Mouse (Mus musculus): ENCODE results near the gene Nploc4.
A peak's percentile ranks its signal among the peaks of the same experiment; 100 is the strongest.
"Not testable (repeated sequence)": the region's sequence is repeated elsewhere in the genome, so short reads cannot be mapped to it uniquely, and the experiment has no call there.

Gene Nploc4

GRCm38 (mm10) chr11:120442765-120443280 is 5.3 kb upstream of the Nploc4 start:
- DNase-seq (ENCODE audit: low read depth, low spot score): no peak

GRCm38 (mm10) chr11:120442344-120442743 is 4.8 kb upstream of the Nploc4 start, which contains the start of gene Tspan10:
TSS of gene Tspan10 (plus strand) at chr11:120442644.
- DNase-seq (ENCODE audit: low read depth, low spot score): no peak

GRCm38 (mm10) chr11:120437857-120438385 is 413 bp upstream of the Nploc4 start:
- no peak for DNase-seq (ENCODE audit: low read depth, low spot score)

GRCm38 (mm10) chr11:120426727-120427126 is 10.8 kb downstream of the Nploc4 start:
- DNase-seq (ENCODE audit: low read depth, low spot score): no peak

GRCm38 (mm10) chr11:120423569-120424295 is 13.8 kb downstream of the Nploc4 start:
- DNase-seq (ENCODE audit: low read depth, low spot score): peak; percentile 83

- DNase-seq (ENCODE audit: low read depth, low spot score): no peak
Observed at GRCm38 (mm10) chr11:120422651-120423568, 14.6 kb downstream of the Nploc4 start.

GRCm38 (mm10) chr11:120418592-120418991 is 18.9 kb downstream of the Nploc4 start:
- DNase-seq (ENCODE audit: low read depth, low spot score): no peak

- DNase-seq (ENCODE audit: low read depth, low spot score): no peak
Observed at GRCm38 (mm10) chr11:120417852-120418251, 19.7 kb downstream of the Nploc4 start.

- not testable (repeated sequence) for DNase-seq (ENCODE audit: low read depth, low spot score)
Observed at GRCm38 (mm10) chr11:120413621-120414020, 23.9 kb downstream of the Nploc4 start.

- no peak for DNase-seq (ENCODE audit: low read depth, low spot score)
Observed at GRCm38 (mm10) chr11:120406445-120406844, 31.1 kb downstream of the Nploc4 start.

GRCm38 (mm10) chr11:120405867-120406266 is 31.6 kb downstream of the Nploc4 start:
- no peak for DNase-seq (ENCODE audit: low read depth, low spot score)

- DNase-seq (ENCODE audit: low read depth, low spot score): no peak
Observed at GRCm38 (mm10) chr11:120404814-120405213, 32.7 kb downstream of the Nploc4 start.

GRCm38 (mm10) chr11:120399319-120399718 is 38.2 kb downstream of the Nploc4 start:
- DNase-seq (ENCODE audit: low read depth, low spot score): no peak

GRCm38 (mm10) chr11:120397602-120398001 is 39.9 kb downstream of the Nploc4 start:
- DNase-seq (ENCODE audit: low read depth, low spot score): no peak

- no peak for DNase-seq (ENCODE audit: low read depth, low spot score)
Observed at GRCm38 (mm10) chr11:120395661-120396060, 41.8 kb downstream of the Nploc4 start.

GRCm38 (mm10) chr11:120388580-120388979 is 48.9 kb downstream of the Nploc4 start:
- DNase-seq (ENCODE audit: low read depth, low spot score): no peak

- DNase-seq (ENCODE audit: low read depth, low spot score): no peak
Observed at GRCm38 (mm10) chr11:120387157-120387556, 50.4 kb downstream of the Nploc4 start.

- no peak for DNase-seq (ENCODE audit: low read depth, low spot score)
Observed at GRCm38 (mm10) chr11:120386632-120387031, 50.9 kb downstream of the Nploc4 start.

- no peak for DNase-seq (ENCODE audit: low read depth, low spot score)
Observed at GRCm38 (mm10) chr11:120382509-120382908, 55.0 kb downstream of the Nploc4 start.

GRCm38 (mm10) chr11:120381157-120381556 is 56.4 kb downstream of the Nploc4 start:
- DNase-seq (ENCODE audit: low read depth, low spot score): no peak

GRCm38 (mm10) chr11:120380271-120380670 is 57.2 kb downstream of the Nploc4 start:
- DNase-seq (ENCODE audit: low read depth, low spot score): no peak
